Mouse (Mus musculus) thymus, postnatal 36 days (tissue): Measurements from ENCODE around the gene B9d2.

Experiments
- DNase-seq, 2 experiments: peaks; one replicate each; pipeline ENCODE4 v3.0.0; 2022; ENCODE audit warnings: mixed read lengths in 2 of 2

The B9d2 gene

GRCm38 (mm10) chr7:25734991-25735390, 54.4 kb downstream of the B9d2 start:
- no peak for DNase-seq
